Mouse (Mus musculus): Measurements from ENCODE around the gene Shisa5. TPM values are rescaled to one million over a fixed set of nuclear protein-coding genes. Genes with fewer than 3 reads are reported as not detected.

The Shisa5 gene
- polyA plus RNA-seq, 1 experiment: 334 TPM

DNA sequence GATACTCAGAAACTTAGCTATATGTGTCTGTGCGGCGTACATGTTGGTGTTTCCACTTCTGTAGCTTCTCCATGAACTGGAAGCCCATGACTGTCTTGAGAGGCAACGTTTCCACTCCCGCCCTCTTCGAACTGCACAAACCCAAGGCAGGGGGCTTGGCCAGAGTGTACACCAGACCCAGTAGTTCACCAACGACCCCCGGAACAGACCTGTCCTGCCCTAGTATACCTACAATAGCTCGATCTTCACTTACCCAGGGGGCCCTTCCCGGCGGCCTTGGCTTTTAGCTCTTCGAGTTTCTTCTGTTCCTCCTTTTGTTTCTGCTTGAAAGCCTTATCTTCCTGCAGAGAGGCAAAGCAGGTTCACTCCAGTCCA lies 43.4 kb downstream of the Shisa5 start:
- WGBS: under 1% methylated on average over 11 of the region's 11 CpGs
- no peak for DNase-seq (ENCODE audit: low read depth, low spot score)

DNA sequence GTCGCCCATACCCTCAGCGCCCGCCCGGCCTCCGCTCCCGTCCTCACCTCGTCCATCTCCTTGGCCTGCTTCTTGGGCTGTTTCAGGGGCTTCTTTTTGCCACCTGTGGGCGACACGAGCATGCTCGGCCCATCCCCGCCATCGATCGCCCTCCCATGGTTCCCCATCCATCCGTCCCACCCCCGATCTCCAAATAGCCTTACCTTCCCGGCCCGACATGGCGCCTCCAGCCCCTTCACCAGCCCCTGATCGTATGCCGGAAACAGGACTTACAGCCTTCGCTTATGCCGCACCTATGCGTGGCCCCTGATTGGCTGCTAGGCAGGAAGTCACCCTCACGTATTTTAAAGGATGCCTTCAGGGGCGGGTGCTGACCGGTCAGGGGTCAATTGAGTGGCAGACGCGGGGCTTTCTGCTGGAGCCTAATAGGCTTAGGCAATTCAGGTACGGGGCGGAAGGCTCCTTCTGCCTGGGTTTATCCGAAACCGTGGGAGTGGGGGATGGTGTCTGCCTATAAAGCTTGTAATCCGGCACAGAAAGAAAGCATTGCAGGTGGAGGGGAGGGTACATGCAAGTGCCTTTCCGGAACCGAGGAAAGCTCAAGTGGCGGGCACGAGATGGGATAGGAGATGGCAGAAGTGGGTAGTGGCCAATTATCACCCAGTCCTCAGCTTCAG lies 43.9 kb downstream of the Shisa5 start, which contains the start of the genes Ccdc51 and Tma7:
Ccdc51 (plus strand) TSS at position 370 of the 677 bp plus-strand sequence.
Tma7 (minus strand) TSS at position 464 of the 677 bp plus-strand sequence.
- DNase-seq (ENCODE audit: low read depth, low spot score): peak; percentile 67
- 1% methylated on average over 37 of the region's 37 CpGs for WGBS

GRCm38 (mm10) chr9:109084922-109085321 lies 46.6 kb downstream of the Shisa5 start:
- WGBS: 20% methylated on average over 2 of the region's 2 CpGs
- DNase-seq (ENCODE audit: low read depth, low spot score): no peak

DNA sequence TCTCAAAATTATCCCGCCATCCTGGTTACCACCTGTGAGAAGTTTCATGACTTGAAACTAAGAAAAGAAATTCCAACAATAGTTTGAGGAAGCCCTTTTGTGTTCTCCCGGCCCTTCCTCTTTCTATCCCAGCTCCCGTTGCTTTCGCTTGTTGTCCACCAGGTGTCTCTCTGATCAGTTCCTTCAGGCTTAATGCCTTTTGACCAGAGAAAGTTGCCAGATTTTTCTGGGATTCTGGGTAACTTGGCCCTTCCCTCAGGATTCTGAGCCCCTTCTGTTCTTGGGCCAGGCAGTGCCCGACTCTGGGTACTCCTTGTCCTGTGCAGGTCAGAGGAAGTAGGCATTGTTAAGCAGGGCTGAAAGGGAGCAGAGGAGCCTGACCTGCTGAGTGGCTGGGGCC lies 49.6 kb downstream of the Shisa5 start:
- WGBS: 15% methylated on average over 5 of the region's 5 CpGs
- DNase-seq (ENCODE audit: low read depth, low spot score): no peak

DNA sequence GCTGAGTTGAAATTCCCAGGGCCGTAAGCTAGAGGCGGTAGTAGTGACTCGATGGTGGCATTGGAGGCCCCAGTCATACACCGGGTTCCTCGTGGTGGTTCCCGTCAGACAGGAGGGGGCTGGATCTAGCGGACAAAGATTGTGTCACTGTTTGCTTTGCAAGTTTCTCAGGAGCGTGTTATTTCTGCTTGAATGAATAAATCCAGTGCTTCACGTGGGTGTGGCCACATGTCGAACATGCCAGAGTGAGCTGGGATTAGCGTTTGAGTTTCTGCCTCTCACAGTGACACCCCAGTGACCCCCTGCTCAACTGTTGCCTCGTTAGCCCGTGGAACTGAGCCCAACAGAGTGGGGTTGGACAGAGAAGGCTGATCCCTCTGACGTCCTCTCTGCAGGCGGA lies 52.1 kb downstream of the Shisa5 start:
- 67% methylated on average over 15 of the region's 15 CpGs for WGBS

DNA sequence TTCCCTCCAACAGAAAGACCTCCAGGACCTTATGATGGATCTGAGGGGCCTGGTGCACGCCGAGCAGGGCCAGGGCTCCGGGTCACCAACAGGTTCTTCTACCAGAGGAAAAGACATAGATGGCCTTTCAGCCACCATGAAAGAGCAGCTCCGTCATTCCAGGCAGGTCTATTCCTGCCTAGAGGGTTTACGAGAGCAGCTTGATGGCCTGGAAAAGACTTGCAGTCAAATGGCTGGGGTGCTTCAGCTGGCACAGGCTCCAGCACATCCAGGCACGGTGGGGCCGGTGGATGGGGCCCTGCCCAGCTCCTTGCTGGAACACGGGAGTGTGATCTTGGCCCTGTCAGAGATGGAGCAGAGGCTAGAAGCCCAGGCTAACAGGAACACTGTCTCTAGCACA lies 53.4 kb downstream of the Shisa5 start:
- 90% methylated on average over 8 of the region's 8 CpGs for WGBS

More for the DNA sequence above, 52.1 kb downstream of the Shisa5 start:
- DNase-seq (ENCODE audit: low read depth, low spot score): no peak

DNA sequence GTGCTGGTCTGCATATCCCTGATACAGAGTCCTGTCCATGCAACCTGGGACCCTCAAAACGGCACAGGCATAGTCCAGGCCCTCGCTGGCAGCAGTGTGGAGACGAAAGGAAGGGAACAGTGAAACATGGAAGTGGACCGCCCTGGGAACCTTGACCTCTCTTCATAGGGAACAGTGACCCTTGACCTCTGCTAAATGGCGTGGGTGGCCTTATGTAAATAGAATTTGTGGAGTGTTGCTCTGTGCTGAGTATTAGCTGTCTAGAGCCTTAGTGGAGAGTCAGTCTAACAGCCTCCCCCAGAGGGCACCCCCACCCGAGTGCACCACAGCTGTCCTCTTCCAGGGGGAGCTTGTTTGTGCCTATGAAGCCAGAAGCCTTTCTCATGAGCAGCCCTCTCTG lies 54.4 kb downstream of the Shisa5 start:
- WGBS: 61% methylated on average over 6 of the region's 6 CpGs
- no peak for DNase-seq (ENCODE audit: low read depth, low spot score)

More for the DNA sequence above, 53.4 kb downstream of the Shisa5 start:
- DNase-seq (ENCODE audit: low read depth, low spot score): no peak

GRCm38 (mm10) chr9:109093786-109094552 lies 55.6 kb downstream of the Shisa5 start:
- 39% methylated on average over 11 of the region's 11 CpGs for WGBS
- no peak for DNase-seq (ENCODE audit: low read depth, low spot score)

GRCm38 (mm10) chr9:109094553-109095136 lies 56.3 kb downstream of the Shisa5 start:
- 3% methylated on average over 21 of the region's 21 CpGs for WGBS
- no peak for DNase-seq (ENCODE audit: low read depth, low spot score)

DNA sequence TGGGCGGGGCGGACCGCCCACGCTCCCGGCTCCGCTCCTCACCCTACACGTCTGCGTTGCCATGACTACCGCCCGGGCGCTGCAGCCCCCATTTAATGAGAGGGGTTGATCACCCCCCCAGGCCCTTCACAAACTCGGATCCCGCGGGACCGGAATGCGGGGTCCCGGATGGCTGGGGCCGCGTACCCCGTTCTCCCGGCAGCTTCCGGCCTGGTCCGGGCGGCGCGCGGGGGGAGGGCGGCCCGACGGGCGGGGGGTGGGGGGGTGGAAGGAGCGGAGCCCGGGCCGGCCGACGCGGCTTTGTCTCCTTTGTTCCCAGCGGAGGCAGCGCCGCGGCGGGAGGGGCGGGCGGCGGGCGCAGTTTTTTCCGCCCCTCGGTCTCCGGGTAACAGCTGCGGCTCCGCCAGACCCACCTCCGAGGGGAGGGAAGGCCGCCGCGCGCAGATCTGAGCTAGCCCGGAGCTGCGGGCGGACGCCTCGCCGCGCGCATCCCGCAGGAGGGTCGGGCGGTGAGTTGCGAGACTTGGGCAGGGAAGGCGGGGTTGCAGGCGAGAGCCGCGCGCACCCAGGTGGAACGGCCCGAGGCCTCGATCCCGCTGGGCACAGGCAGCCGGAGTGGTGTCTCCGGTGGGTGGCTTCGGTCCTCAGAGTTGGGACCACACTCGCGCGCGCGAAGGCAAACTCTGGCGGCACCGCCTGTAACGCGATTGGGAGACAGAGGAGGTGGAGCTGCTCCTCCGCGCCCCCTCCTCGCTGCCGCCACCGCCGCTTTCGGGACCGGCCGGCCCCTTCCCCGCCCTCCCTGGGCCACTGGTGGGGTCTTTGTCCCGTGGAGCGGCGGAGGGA lies 57.0 kb downstream of the Shisa5 start, which contains the start of gene Plxnb1:
Plxnb1 (plus strand) TSS at position 253 of the 846 bp plus-strand sequence.
- no peak for DNase-seq (ENCODE audit: low read depth, low spot score)
- 2% methylated on average over 98 of the region's 102 CpGs for WGBS

DNA sequence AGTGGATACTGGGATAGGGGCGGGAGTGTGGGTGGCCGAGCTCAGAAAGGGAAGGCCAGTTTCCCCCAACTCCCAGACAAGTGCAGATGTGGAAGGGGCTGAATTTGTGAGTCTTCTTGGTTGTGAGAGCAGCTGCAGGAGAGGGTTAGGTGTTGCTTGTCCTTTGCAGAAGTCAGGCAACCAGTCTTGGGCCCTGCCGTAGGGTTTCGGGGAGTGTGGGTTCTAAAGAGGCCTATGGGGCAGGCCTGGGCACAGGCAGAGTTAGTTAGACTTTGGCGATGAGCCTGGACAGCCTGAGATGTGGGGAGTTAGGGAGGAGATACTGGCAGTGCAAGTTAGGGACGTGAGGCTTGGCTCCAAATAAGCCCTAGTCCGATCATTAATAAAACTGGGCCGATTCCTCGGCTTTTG lies 57.9 kb downstream of the Shisa5 start:
- 35% methylated on average over 9 of the region's 9 CpGs for WGBS
- DNase-seq (ENCODE audit: low read depth, low spot score): no peak

DNA sequence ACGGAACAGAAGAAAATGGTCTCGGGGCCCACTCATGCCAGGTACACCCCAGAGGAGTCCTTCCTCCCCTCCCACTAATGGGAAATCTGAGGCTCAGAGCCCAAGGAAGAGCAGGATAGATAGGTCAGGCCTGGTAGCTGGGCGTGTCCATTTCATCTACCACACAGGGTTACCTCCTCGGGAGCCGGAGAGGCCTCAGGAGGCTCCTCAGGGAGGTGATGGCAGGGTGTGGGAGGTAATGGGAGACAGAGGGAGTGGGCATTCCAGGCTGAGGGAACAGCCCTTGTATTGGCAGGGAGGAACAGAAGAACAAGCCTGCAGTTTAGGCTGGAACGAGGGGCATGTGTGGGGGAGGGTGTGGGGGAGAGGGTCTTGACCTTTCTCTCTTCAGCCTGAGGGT lies 58.5 kb downstream of the Shisa5 start:
- WGBS: 50% methylated on average over 6 of the region's 6 CpGs
- no peak for DNase-seq (ENCODE audit: low read depth, low spot score)

GRCm38 (mm10) chr9:109097291-109097690 lies 58.9 kb downstream of the Shisa5 start:
- no peak for DNase-seq (ENCODE audit: low read depth, low spot score)
- WGBS: 35% methylated on average over 6 of the region's 6 CpGs

DNA sequence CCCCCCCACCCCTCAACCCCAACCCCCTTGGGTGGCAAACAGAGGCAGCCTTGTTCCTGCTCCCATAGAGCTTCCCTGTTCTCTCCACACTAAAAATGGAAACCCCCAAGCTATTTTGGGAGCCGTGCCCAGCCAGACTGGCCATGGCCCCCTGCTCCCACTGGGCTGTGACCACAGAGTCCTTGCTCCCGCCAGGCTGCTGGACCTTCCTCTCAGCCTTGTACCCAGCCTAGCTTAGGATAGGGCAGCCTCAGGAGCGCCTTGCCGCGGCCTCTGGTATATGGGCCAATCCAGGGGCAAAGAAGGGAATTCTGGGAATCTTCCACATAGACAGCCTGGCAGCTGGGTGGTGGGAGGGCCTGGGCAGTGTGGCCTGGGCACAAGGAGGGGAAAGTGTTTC lies 59.5 kb downstream of the Shisa5 start:
- 64% methylated on average over 5 of the region's 5 CpGs for WGBS

GRCm38 (mm10) chr9:109098366-109098765 lies 60.0 kb downstream of the Shisa5 start:
- WGBS: 84% methylated on average over 8 of the region's 8 CpGs
- no peak for DNase-seq (ENCODE audit: low read depth, low spot score)

More for the DNA sequence above, 59.5 kb downstream of the Shisa5 start:
- no peak for DNase-seq (ENCODE audit: low read depth, low spot score)

GRCm38 (mm10) chr9:109098969-109099368 lies 60.6 kb downstream of the Shisa5 start:
- no peak for DNase-seq (ENCODE audit: low read depth, low spot score)
- WGBS: 48% methylated on average over 6 of the region's 6 CpGs

DNA sequence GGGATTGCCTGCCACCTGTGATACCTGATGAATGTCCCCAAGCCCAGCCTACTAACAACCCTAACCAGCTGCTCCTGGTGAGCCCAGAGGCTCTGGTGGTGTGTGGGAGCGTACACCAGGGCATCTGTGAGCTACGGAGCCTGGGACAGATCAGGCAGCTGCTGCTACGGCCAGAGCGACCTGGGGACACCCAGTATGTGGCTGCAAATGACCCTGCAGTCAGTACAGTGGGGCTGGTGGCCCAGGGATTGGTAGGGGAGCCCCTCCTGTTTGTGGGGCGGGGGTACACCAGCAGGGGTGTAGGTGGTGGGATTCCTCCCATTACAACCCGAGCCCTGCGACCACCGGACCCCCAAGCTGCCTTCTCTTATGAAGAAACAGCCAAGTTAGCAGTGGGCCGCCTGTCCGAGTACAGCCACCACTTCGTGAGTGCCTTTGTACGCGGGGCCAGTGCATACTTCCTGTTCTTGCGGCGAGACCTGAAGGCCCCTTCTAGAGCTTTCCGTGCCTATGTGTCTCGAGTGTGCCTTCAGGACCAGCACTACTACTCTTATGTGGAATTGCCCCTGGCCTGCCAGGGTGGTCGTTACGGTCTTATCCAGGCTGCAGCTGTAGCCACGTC lies 62.1 kb downstream of the Shisa5 start:
- DNase-seq (ENCODE audit: low read depth, low spot score): no peak
- WGBS: 88% methylated on average over 20 of the region's 20 CpGs

DNA sequence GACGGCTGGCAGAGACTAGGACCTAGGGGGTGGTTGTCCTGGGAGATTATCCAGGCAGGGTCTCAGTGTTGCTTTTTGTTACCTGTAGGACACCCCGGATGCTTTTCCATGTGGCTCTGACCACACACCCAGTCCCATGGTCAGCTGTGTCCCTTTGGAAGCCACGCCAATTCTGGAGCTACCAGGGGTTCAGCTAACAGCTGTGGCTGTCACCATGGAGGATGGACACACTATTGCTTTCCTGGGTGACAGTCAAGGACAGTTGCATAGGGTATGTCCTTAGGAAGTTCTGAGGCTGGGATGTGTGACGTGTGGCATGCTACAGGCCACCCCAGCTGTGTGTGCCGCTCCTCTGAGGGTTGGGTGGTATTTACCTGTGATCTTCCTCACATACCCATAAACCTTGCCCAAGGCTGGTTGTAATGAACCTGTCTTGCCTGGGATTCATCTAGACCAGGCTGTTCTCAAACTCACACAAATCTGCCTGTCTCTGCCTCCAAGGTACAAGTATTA lies 63.6 kb downstream of the Shisa5 start:
- 93% methylated on average over 5 of the region's 5 CpGs for WGBS

DNA sequence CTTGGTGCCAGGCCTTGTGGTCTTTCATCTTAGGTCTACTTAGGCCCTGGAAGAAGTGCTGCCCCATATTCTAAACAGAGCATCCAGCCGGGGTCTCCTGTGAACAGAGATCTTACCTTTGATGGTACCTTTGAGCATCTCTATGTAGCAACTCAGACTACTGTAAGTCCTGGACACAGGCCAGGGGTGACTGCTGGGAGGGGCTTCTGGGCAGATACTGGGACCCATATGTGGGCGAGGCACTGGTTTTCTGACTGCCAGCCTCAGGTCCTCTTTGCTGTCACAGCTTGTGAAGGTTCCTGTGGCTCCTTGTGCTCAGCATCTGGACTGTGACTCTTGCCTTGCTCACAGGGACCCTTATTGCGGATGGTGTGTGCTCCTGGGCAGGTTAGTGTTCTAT lies 64.2 kb downstream of the Shisa5 start:
- 82% methylated on average over 3 of the region's 3 CpGs for WGBS
- DNase-seq (ENCODE audit: low read depth, low spot score): no peak

More for the DNA sequence above, 63.6 kb downstream of the Shisa5 start:
- DNase-seq (ENCODE audit: low read depth, low spot score): no peak
